Mouse (Mus musculus): ENCODE results near the gene Gpr152.

Gene Gpr152

GRCm38 (mm10) chr19:4150567-4151487, 11.2 kb downstream of the Gpr152 start:
- no peak for DNase-seq (ENCODE audit: low read depth, low spot score)

DNA sequence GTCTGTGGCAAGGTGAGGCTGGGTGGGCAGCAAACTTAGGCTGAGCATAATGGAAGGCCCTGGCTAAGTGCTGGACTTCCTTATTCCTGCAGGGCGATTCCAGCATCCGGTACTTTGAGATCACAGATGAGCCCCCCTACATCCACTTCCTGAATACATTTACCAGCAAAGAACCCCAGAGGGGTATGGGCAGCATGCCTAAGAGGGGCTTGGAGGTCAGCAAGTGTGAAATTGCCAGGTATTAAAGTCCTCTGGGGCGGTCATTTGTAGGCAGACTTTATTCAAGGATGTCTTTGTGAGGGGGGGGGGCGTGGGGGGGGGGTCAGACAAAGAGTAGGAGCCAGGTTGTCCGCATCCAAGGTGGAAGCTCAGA, 11.9 kb downstream of the Gpr152 start:
- DNase-seq (ENCODE audit: low read depth, low spot score): no peak

DNA sequence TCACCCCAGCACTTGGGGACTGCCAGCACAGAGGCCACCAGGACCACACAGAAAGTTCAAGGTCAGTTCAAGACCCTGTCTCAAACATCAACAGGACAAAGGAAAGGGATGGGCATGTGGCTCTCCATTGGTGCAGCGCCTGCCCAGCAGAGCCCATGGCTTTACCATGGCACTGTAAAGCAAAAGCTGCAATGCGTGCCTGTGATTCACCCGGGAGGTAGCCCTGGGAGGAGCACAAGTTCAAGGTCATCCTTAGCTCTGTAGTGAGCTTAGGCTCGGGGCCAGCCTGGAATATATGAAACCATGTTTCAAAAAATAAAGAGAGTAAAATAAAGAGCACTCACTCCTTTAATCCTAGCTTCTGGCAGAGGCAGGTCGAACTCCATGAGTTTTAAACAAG, 12.3 kb downstream of the Gpr152 start:
- DNase-seq (ENCODE audit: low read depth, low spot score): no peak

DNA sequence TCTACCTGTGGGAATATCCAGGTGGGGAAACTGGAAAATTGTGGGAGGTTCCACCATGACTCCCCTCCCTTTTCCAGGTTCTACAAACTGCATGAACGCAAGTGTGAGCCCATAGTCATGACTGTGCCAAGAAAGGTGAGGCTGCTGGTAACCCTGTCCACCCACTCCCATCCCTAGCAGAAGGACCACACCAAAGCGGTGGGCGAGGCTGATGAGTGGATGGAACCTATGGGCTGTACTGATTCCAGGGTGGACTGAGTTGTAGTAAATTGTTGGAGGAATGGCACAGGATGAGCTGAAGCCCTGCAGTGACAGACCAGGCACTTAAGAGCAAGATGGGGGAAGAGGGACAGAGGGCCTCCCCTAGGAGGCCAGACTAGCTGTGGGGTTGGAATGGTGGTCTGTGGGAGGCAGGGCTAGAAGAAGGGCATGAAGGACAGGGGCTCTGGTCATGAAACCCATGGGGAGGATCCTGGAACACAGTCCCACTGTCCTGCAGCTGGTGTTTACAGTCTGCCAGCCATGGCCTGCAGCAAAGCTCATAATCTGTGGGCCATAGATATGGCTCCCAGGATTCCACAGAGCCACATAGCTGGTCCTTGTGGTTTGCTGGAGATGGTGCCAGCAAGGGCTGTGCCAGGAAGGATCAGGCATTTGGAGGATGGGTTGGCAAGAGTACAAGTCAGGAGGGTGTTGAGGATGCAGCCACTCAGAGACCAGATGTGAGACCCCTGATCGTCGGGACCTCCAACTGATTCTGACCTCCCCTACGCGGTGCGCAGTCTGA, 13.1 kb downstream of the Gpr152 start:
- no peak for DNase-seq (ENCODE audit: low read depth, low spot score)

DNA sequence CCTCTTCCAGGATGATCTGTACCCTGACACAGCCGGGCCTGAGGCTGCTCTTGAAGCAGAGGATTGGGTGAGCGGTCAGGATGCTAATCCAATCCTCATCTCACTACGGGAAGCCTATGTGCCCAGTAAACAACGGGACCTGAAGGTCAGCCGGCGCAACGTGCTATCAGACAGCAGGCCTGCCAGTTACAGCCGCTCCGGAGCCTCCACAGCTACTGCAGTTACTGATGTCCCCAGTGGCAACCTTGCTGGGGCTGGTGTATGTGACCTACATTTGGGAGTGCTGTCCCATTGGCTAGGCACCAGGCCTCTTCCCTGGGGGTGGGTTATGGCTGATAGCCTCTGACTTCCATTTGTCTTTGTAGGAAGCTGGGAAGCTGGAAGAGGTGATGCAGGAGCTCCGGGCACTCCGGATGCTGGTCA, 13.7 kb downstream of the Gpr152 start, which contains the start of gene Ptprcap:
TSS of gene Ptprcap (plus strand) at position 373 of the 423 bp plus-strand sequence.
- DNase-seq (ENCODE audit: low read depth, low spot score): no peak

GRCm38 (mm10) chr19:4154437-4155222, 15.0 kb downstream of the Gpr152 start:
- no peak for DNase-seq (ENCODE audit: low read depth, low spot score)

GRCm38 (mm10) chr19:4155223-4156072, 15.9 kb downstream of the Gpr152 start:
- DNase-seq (ENCODE audit: low read depth, low spot score): no peak

GRCm38 (mm10) chr19:4156073-4156579, 16.5 kb downstream of the Gpr152 start:
- no peak for DNase-seq (ENCODE audit: low read depth, low spot score)

- no peak for DNase-seq (ENCODE audit: low read depth, low spot score)
Measured at GRCm38 (mm10) chr19:4156771-4157170, 17.2 kb downstream of the Gpr152 start.

DNA sequence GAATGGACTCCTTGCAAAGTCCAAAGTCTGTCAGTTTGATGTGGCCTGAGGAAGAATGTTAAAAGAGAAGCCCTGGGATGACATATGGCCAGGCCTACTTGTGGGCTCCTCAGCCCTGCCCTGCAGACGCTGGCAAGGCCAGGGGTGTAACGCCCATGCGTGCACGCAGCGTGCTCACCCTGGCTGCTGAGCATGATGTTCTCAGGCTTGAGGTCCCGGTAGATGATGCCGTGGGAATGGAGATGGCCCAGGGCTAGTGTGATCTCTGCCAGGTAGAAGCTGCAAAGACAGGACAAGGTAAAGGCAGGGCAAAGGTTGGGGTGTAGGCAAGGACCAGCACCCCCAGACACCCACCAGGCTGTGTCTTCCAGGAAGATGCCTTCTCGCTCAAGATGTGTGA, 19.5 kb downstream of the Gpr152 start:
- DNase-seq (ENCODE audit: low read depth, low spot score): no peak

DNA sequence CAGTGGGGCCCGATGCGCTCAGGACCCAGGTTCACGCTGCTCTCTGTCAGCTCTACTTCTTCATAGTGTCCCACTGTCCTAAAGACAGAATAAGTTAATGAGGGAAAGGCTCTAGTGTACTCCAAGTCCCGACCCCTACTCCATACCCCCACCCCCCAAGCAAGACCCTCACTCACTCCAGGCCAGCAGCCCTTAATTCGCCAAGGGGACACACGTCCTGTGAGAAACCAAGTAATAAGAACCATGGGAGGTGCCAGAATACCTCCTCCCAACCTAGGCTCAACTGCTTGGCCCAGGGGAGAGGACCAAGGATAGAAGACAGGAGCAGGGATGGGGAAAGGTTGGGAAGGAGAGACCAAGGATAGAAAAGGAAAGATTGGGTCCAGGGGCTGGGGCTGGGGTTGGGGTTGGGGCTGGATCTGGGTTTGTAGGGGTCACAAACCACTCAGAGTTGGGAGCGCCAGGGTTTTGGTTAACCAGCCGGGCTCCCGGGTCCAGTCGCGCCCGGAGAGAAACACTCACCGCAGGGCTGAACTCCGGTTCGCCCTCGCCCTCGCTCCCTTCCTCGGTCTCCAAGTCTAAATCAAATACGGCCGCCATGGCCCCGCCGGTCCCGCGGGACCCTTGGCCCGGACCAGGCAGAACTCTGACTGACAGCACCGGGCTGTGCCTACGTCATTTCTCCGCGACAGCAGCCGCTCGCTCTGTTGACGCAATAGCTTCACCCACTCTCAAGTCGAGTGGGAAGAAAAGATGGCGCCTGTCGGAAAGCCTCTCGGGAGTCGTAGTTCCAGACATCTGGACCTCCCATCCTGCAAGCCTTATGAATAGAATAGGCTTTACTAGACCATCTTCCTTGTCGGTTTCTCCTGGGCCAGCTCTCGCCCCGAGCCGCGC, 23.3 kb downstream of the Gpr152 start, which contains the start of gene Rps6kb2:
TSS of gene Rps6kb2 (minus strand) at position 709 of the 897 bp plus-strand sequence.
- peak; percentile 90 for DNase-seq (ENCODE audit: low read depth, low spot score)

GRCm38 (mm10) chr19:4163543-4163887, 23.9 kb downstream of the Gpr152 start:
- no peak for DNase-seq (ENCODE audit: low read depth, low spot score)

DNA sequence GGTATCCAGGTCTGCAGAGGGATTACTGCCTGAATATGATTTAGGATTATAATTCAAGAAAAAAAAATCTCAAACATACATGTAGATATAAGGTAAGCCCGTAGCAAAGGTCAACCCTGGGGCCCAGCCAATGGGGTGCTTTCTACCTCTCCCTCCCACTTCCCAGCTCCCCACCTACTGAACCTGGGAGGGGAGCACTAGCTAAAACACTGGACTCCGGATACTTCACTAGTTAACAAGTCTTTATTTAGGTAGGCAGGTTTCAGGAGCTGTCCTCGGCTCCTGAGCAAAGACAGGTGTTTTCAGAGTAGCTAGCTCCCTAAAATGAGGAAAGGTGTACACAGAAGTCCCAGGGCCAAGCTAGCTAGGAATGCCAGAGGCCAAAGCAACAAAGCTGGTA, 24.5 kb downstream of the Gpr152 start:
- DNase-seq (ENCODE audit: low read depth, low spot score): no peak

DNA sequence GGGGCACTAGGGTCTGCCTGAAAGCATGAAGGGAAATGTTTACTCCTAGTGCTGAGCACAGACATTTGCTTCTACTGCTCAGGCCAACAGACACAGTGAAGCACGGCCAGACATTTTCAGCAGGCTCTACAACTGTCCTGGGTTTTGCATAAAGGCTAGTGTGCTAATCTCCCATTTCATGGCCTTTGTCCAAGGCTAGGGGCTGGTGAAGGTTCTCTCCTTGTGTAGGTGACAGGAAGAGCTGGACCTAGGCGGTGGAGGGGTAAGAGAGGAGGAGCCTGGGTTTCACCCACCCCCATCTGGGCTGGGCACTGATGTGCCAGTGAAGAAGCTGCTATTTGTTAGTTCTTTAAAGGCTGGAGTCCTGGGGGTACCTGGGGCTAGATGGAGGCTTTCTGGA, 25.1 kb downstream of the Gpr152 start:
- DNase-seq (ENCODE audit: low read depth, low spot score): no peak

- no peak for DNase-seq (ENCODE audit: low read depth, low spot score)
Measured at GRCm38 (mm10) chr19:4166678-4167476, 27.3 kb downstream of the Gpr152 start.

- peak; percentile 94 for DNase-seq (ENCODE audit: low read depth, low spot score)
Measured at GRCm38 (mm10) chr19:4169378-4169784, 29.8 kb downstream of the Gpr152 start.

- DNase-seq (ENCODE audit: low read depth, low spot score): no peak
Measured at GRCm38 (mm10) chr19:4169810-4170209, 30.2 kb downstream of the Gpr152 start.

- no peak for DNase-seq (ENCODE audit: low read depth, low spot score)
Measured at GRCm38 (mm10) chr19:4170723-4171392, 31.3 kb downstream of the Gpr152 start.

Data from retina, postnatal 7 days (tissue).